Mouse (Mus musculus) megakaryocyte progenitor cell, adult 5-6 weeks (primary cell): ENCODE data around the gene Spata2l. TPM values are rescaled to one million over a fixed set of nuclear protein-coding genes. Genes with fewer than 3 reads are reported as not detected.
"Not testable (repeated sequence)": the region's sequence is repeated elsewhere in the genome, so short reads cannot be mapped to it uniquely, and the experiment has no call there.

Experiments
- ATAC-seq: replicated peaks from 2 replicates; pipeline ENCODE4 v1.8.0; 2016; ENCODE audit warnings: mild to moderate bottlenecking, moderate TSS enrichment, inconsistent platforms; ENCODE audit not compliant: poor library complexity
- total RNA-seq, 2 experiments: library from RNA; stranded (forward) in 1 of 2; stranded (reverse) in 1 of 2; fragments of 157-497, 149-512 nt in 1 of 2; fragments of 200-1000 nt in 1 of 2; gene quantifications; 2 replicates each; pipeline versions ENCODE4 v1.2.3 to v1.2.4; 2015 to 2017

The Spata2l gene
- total RNA-seq (2015) (1.7 and 2.1 TPM in 2 replicates), total RNA-seq (2017) (1.2 and 1.7 TPM in 2 replicates)

DNA sequence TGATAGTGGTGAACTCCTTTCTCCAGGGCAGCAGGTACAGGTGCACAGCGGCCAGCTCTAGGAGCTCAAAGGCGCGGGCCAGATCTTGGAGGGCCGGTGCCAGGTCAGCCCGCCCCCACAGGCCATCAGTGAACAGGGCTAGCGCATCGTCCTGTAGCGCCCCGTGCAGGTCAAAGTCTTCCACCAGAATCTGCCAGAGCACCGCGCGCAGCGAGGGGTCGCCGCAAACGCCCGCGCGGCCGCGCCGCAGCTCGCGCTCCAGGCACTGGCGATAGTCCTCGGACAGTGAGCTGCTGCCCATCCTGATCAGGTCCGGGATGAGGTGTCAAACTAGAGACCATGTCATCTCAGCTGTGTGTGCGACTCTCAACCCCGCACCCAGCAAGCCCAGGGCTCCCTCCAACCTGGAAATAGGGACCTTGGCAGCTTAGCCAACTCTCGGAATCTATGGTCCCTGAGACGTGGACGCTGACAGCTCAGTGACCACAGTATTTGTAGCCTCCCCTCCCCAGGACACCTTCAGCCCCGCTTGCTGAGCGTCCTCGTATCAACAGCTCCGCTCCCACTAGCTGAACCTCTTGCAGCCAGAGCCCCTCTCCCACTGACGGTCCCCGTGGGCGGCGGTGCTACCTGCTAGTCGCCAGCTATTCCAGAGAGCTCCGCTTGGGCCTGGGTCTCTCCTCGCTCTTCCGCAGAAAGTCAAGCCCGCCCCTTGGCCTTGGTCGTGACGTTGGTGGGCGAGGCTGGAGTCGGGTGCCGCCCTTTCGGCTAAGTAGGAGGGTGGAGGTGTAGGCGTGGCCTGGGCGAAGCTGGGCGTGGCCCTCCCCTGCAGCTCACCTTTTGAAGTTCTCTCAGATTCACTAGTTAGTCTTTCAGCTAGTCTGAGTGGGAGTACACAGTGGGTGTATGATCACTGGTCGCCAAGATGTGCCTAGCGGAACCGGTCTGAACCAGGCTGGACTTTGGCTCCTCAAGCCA is at the start of gene Spata2l:
Spata2l (minus strand) TSS at position 714 of the 978 bp plus-strand sequence.
- ATAC-seq: peak; percentile 95

DNA sequence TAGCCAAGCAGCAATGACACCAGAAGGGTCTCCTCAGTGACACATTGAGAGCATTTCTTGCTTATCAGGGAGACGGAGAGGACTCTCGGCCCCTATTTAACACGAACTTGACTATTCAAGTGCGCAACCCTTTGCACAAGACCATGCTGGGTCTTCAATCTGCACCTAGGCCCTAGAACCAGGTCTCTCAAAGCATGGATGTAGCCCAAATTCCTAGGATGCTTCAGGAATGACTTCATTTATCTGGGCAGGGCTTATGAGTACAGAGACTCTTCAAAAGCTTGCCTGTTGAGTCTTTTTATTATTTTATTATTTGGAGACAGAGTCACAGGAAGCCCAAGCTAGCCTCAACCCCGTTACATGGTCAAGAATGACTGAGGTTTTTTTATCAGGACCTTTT is 48.5 kb upstream of the Spata2l start:
- ATAC-seq: no peak

DNA sequence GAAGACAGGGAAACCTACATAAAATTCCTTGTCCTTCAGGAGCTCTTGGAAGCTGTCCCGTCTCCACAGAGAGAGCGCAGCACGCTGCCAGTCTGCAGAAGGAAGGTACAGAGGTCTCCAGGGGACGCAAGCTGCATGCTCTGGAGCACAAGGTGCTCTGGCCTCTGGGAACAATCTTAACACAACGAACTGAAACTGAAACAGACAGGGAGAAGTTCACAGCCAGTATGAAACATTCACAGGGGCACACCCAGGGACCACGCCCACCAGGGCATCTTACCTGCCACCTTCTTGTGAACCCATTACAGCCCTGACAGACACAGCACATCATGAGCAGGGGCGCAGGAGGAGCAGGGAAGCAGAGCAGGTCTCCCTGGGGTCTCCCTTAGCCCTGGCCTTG is 48.0 kb upstream of the Spata2l start:
- ATAC-seq: no peak

DNA sequence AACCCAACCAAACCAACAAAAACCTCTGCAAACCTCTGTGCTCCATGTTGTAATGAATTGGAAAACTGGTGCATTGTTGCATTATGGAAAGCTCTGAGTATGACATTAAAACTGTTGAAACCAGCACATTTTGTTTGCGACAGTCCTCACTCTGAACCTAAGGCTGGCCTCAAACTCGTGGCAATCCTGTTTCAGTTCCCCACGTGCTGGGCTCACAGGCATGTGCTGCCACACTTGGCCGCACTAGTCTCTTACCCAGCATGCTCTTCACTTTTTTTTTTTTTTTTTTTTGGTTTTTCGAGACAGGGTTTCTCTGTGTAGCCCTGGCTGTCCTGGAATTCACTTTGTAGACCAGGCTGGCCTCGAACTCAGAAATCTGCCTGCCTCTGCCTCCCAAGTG is 47.0 kb upstream of the Spata2l start:
- ATAC-seq: not testable (repeated sequence)

DNA sequence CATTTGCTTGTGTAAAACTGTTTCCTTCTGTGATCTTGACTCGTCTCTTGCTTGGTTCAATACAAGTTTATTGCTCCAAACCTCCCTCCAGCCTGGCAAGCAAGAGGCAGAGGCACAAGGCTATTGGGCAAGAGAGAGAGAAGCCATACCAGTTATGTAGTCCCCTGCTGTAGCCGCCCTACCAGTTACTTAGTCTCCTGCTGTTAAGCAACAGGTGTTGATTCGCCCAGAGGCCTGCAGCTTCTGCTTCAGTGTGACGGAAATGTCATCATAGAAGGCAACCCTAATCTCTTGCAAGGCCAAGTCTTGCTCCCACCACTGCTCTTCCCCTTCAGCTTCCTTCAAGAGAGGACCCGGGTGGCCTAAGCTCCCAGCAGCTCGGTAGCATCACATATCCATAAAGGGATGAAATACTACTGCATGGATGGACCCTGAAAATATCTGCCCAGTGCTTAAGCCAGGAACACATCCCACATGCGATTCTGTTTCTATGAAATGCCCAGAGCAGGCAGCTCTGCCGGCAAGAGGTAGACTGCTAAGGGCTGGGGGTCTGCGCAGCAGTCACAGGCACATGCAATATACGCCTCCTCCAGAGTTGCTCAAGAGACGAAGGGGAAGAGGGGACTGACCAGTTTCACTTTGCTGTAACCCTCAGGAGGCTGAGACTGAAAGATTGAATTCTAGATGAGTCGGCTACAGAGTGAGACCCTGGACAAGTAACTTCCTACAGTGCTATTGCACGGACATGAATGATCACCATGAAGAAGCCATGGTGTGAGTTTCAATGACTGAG is 44.5 kb upstream of the Spata2l start:
- peak; percentile 89 for ATAC-seq

DNA sequence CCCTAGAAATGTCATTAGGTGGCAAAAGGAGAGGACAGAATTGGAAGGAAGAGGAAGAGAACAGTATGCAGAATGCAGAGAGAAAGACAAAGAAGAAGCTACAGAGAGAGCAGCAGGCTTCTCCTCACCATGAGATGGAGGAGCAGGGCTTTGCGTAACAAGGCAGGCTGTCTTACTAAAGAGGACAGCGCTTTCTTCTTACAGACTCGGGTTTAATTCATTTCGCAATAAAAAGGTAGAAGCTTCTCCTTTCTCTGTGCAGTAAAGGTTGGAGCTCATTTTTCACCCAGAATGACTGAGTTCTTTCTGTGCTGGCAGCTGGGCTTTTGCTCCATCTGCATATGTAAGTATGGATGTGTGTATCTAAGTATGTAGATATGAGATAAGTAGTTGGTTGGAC is 43.8 kb upstream of the Spata2l start:
- peak; percentile 54 for ATAC-seq

DNA sequence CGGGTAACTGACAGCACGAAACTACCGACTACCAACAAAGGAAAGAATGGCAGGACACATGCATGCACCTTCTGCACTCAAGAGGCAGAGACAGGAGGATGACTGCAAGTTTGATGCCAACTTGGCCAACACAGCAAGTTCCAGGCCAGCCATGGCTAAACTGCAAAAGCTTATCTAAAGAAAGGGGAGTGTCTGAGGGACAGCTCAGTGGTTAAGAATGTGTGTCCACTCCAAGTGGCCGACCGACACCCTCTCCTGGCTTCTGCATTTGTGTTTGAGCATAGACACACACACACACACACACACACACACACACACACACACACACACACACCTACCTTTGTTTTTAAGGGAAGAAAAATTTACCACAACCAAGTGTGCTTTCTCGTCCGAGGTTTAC is 42.4 kb upstream of the Spata2l start:
- no peak for ATAC-seq

DNA sequence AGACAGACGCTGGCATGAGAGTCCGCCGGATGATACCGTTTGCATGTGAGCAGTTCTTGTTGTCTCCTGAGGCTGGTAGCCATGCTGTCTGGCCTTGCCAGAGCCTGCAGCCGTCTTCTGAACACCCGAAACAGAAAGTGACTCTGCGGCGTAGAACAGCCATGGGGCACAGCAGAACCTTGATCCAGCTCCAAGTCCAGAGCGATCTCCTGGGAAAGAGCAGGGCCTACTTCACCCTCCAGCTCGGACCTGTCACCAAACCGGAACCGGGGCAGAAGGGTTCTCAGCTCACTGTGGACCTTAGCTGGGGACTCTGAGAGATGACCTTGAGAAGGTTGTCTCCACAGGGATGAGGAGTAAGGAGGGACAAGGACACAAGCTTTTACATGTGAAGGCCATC is 39.1 kb upstream of the Spata2l start:
- no peak for ATAC-seq

DNA sequence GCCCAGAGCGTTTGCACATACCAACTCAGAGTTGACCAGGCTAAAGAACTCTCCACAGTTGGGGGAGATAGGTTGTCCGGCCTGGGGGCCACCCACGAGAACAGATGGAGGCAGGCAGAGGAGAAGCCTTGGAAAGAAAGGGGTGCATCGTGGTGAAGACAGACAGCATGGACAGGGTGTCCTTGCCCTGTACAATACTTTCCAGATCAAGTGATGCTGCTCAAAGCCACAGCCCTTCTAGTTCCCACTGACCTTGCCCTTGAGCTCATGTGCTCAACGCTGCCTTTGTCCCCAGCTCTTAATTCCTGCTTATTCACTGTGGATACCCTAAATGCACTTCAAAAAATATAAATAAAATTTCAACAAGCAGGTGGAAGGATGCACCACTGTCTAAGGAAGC is 38.4 kb upstream of the Spata2l start:
- no peak for ATAC-seq

DNA sequence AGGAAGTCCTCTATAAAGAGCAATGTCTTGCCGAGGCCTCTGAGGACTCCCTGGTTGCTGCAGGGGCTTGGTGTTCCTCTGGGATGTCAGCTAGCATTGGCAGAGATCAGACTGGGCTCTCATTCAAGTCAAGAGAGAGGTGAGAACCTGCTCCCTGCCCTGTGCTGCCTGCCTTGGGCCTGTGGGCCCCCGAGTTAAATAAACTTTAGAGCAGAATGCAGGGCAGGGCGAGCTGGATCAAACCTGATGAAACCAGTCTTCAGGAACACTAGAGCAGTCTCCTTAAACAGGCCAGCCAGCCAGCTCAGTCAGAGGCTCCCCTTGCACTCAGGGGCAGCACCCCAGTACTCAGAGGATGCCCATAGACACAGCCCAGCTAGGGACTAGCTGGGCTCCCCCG is 35.9 kb upstream of the Spata2l start:
- ATAC-seq: no peak

DNA sequence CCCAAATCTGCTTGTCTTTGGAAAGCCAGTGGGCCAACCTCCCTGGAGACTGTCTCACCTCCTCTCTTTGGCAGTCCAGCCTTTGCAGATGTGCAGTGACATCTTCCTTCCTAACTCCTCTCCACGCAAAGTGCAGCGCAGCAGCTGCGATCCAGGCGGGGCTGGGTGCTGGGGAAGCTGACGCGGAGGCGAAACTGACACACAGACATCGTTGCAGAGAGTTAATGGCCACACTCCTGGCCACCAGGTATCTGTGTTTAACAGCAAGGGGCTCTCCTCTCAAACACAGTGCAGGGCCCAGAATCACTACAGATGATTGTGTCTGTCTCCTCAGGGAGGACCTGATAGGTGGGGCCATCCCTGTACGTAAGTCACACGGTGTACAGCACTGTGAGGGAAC is 35.1 kb upstream of the Spata2l start:
- ATAC-seq: no peak

DNA sequence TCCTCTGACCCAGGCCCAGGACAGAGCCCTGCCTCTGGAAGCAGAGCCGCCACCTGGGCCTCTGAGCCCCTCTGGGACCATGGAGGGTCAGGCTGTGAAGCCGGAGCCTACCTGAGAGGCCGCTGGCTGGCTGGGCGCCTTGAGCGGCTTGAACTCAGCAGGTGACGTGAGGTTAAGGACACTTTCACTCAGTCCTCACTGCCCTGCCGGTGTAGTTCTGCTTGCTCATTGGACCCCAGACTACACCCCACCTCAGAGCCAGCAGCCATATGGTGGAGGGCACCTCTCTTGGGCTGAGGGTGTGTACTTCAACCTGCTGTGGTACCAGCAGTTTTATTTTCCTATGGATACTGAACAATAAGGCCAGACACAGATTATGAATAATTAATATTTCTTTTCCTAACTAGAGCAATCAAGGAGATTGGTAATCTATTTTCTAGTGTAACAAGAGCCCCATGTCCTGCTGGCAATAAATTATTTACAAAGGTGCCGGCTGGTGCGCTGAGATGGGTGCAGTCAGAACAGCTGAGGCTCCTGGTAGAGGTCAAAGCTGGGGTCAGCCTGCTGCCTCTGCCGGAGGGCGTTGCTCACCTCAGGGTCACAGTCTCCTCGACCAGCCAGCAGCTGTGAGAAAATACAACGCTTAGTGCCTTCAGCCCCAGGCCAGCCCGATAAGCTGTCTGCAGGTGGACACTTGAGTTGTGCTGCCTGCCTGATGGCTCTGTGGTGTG is 32.1 kb upstream of the Spata2l start:
- ATAC-seq: no peak

DNA sequence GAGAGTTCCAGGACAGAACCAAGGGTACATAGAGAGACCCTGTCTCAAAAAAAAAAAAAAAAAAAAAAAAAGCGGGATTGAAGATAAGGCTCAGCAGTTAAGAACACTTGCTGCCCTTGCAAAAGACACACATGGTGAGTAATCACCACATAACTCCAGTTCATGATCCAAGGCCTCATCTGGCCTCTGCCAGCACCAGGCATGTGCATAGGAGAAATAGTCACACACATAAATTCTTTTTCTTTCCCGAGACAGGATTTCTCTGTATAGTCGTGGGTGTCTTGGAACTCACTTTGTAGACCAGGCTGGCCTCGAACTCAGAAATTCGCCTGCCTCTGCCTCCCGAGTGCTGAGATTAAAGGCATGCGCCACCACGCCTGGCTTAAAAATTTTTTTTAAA is 21.6 kb upstream of the Spata2l start:
- not testable (repeated sequence) for ATAC-seq

DNA sequence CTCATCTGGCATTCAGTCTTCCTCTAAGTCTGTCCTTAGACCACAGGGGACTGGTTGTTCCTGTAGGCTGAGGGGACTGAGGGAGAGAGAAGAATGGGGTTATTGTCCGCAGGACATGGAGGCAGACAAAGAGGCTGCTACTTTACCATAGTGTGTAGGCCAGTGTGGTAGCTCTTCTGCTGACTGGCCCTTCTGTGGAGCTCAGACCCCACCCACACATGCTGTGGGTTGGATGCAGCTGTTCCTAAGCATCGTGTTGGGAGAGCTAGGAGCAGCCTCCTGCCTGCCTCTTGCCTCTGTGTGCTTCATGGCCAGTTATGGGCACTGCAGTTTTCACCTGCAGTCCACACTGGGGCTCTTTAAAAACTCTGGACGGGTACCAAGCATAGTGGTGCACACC is 21.1 kb upstream of the Spata2l start:
- no peak for ATAC-seq

DNA sequence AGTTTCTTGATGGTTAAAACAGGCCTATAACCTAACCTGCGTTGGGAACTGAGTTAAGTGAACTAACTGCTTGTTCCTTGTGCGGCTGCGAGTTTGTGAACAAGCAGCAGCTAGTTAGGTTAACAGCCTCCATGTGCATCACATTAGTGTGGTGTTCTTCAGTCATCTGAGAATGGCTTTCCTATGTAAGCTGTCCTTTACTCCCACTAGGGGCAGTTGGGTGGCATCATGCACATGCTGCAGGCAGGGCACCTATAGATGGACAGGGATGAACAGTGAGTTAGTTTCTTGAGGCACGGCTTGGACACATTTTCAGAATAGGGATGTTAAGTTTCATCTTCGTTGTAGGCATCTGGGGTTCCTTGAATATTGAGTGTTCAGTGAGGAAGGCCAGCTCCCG is 19.1 kb upstream of the Spata2l start:
- ATAC-seq: peak; percentile 54

DNA sequence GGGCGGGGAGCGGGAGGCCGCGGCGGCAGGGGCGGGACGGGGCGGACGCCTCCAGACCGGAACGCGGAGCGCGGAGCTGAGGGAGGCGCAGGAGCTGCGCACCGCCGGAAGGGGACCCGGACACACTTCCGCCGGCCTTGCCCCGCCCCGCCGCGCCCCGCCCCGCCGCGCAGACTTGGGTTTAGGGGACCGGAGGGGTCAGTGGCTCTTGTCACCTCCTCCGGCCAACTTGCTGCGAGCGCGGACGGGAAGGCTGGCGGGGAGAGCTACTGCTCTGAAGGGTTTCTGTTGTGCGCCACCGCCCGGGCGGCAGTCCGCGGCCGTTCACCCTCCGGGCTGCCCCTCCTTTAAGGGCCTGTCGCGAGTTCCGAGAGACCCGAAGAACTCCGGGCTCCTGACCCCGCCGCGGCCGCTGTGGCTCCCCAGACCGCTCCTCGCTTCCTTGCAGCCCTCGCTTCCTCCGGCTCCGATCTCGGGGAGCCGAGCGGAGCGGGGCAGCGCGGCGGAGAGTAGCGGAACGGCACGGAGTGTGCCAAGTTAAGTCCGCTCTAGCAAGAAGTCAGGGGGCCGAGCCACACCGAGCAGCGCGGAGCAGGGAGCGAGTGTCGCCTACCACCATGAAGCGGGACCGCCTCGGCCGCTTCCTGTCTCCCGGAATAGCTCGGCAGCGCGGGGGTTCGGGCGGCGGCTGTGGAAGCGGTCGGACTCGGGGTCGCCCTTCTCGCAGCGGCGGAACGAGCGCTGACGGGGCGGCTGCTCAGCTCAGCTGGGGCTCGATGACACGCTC is 18.3 kb upstream of the Spata2l start, which contains the start of the genes Zfp276 and Vps9d1:
Zfp276 (plus strand) TSS at position 97 of the 787 bp plus-strand sequence.
Vps9d1 (minus strand) TSS at position 250 of the 787 bp plus-strand sequence.
- ATAC-seq: peak; percentile 88

DNA sequence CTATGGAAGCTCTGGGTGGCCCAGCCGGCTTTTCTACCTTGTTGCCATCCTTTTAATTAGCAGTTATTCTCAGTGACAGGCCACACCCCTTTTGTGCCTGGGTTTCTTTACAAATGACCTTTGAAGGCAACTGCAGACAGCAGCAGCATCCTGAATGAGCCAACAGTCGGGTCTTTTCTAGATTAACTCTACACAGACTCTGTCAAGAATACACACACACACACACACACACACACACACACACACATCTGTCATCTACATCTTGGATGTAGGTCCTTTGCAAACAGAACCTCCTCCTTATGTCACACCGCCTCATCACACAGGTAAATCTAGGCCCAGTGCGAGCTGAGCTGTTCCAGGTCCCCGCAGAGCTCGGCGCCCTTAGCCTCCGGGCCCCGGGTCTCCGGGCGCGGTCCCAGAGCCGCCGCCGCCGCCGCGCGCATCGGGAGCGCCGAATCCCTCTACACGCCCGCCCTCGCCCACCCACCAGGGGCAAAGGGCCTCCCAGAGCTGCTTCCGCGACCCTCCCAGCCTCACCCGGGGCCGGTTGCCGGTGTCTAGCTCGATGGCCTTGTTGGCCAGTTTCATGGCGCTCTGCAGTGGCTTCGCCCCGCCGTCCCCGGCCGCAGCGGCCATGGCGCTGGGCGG is 17.5 kb upstream of the Spata2l start:
- no peak for ATAC-seq

DNA sequence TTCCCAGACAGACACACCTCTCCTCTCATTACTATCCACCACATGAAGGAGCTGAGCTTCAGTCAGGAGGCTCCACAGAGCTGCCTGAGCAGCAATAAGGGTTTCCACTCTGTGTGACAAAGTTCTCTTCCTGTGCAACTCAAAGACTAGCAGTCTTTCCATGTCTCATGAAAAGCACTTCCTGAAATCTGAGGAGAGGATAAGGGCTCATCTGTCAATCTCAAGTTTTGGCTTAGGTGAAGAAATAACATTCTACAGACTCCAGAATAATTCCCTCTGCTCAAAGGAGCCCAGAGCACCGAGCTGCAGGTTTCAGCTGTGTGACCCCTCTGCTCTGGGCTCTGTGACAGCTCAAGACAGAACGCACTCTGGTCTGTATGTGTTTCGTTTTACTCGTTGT is 16.9 kb upstream of the Spata2l start:
- no peak for ATAC-seq

DNA sequence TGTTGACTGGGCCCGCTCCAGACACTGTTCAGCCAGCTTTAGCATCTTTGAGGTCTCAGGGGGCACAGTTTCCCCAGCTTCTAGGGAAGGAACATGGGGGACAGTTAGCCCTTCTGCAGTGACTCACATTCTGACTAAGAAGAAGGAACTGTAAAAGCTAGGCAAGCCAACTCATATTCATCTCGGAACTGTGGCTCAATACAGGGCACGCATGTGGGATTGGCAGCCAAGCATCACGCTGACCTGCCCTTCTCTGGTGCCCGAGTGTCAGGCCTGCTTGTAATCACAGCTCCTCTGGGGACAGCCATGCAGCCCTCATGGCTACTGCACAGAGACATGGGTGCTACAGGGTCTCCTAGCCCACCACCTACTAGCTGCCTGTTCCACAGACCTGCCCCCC is 14.9 kb upstream of the Spata2l start:
- ATAC-seq: no peak

DNA sequence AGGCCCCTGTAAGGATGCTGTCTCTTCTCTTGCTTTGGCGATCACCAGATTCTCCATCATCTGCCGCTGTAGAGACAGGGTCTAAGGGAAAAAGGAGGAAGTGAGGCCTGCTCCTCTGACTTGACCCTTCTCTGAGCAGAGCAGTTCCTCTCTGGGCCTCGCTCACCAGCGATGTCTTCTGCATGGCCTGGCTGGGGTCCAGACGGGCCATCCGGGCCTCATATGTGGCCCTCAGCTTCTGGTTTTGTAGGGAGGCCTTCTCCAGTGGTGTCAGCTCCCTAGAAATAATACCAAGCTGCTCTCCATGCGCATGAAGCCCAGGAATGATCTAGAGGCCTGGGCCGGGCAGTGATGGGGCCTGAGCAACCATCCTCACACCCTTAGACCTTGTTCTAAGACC is 12.6 kb upstream of the Spata2l start:
- ATAC-seq: peak; percentile 64
